Mouse (Mus musculus) retina, adult 2 months (tissue): Measurements from ENCODE around the gene Rasgef1b.
A peak's percentile ranks its signal among the peaks of the same experiment; 100 is the strongest.

Experiments used
- DNase-seq: peaks from one replicate; pipeline ENCODE4 v3.0.0-alpha.2; 2012; ENCODE audit warnings: low read depth, low spot score

The Rasgef1b gene

GRCm38 (mm10) chr5:99707261-99707660 is 21.6 kb downstream of the Rasgef1b start:
- DNase-seq, result no peak

- DNase-seq, result no peak
Observed at GRCm38 (mm10) chr5:99701811-99702210, 27.1 kb downstream of the Rasgef1b start.

- no peak for DNase-seq
Observed at GRCm38 (mm10) chr5:99694712-99695360, 34.0 kb downstream of the Rasgef1b start.

- DNase-seq, result no peak
Observed at GRCm38 (mm10) chr5:99689909-99690308, 39.0 kb downstream of the Rasgef1b start.

- DNase-seq, result no peak
Observed at GRCm38 (mm10) chr5:99687894-99688293, 41.0 kb downstream of the Rasgef1b start.

GRCm38 (mm10) chr5:99684023-99684422 is 44.8 kb downstream of the Rasgef1b start:
- no peak for DNase-seq

- no peak for DNase-seq
Observed at GRCm38 (mm10) chr5:99669971-99670571, 58.8 kb downstream of the Rasgef1b start.

GRCm38 (mm10) chr5:99656024-99656423 is 72.8 kb downstream of the Rasgef1b start:
- DNase-seq, result no peak

- no peak for DNase-seq
Observed at GRCm38 (mm10) chr5:99652931-99653330, 75.9 kb downstream of the Rasgef1b start.

- no peak for DNase-seq
Observed at GRCm38 (mm10) chr5:99641407-99641806, 87.5 kb downstream of the Rasgef1b start.

GRCm38 (mm10) chr5:99636575-99636974 is 92.3 kb downstream of the Rasgef1b start:
- DNase-seq, result no peak

GRCm38 (mm10) chr5:99634010-99634541 is 94.8 kb downstream of the Rasgef1b start:
- peak; percentile 16 for DNase-seq

GRCm38 (mm10) chr5:99633548-99633947 is 95.3 kb downstream of the Rasgef1b start:
- DNase-seq, result no peak

- DNase-seq, result no peak
Observed at GRCm38 (mm10) chr5:99632649-99633310, 96.1 kb downstream of the Rasgef1b start.

GRCm38 (mm10) chr5:99630087-99630486 is 98.8 kb downstream of the Rasgef1b start:
- DNase-seq, result no peak

GRCm38 (mm10) chr5:99625603-99626002 is 103.3 kb downstream of the Rasgef1b start:
- no peak for DNase-seq

GRCm38 (mm10) chr5:99620771-99621170 is 108.1 kb downstream of the Rasgef1b start:
- no peak for DNase-seq

- no peak for DNase-seq
Observed at GRCm38 (mm10) chr5:99617271-99617800, 111.5 kb downstream of the Rasgef1b start.

GRCm38 (mm10) chr5:99613321-99614118 is 115.3 kb downstream of the Rasgef1b start:
- no peak for DNase-seq

GRCm38 (mm10) chr5:99607602-99608001 is 121.3 kb downstream of the Rasgef1b start:
- DNase-seq, result no peak

GRCm38 (mm10) chr5:99606164-99606858 is 122.6 kb downstream of the Rasgef1b start:
- no peak for DNase-seq
